ENCODE assay signal across 20 mouse cellular contexts in genomic region chr5:124159453-124159852, GRCm38 (mm10). TPM values are rescaled to one million over a fixed set of nuclear protein-coding genes. Genes with fewer than 3 reads are reported as not detected.
DNase-seq lines count a peak whose midpoint lies in the region; ATAC-seq lines count a peak whose summit lies in the region.
"Had no signal": no experiment of that assay in that cellular context is flagged by ENCODE, and none has a peak within 500 bp of the region (broad histone marks: within the 10 kb centered on the region; RNA-seq: fewer than 3 reads in every experiment).

No protein-coding gene starts in this region.

- intact Hi-C loops in heart, postnatal 25 days (cut with DNase I) = no loop called here

- ATAC-seq in midbrain, embryonic 15.5 days (replicated peaks) = no peak
- ATAC-seq in embryonic facial prominence, embryonic 14.5 days (ENCODE audit: low read depth) = peak; percentile 27; the same call in 1 of the 2 replicates
- ATAC-seq: forebrain, postnatal 0 days had no signal

- H3K9me3 ChIP-seq in heart, embryonic 10.5 days = no peaks in the 10 kb centered on the region
- H3K9me3 ChIP-seq in midbrain, embryonic 10.5 days (replicated peaks) = no peaks in the 10 kb centered on the region
- H3K9me3 ChIP-seq in midbrain, embryonic 15.5 days = no peaks in the 10 kb centered on the region
- no peaks in the 10 kb centered on the region for H3K9me3 ChIP-seq in embryonic facial prominence, embryonic 14.5 days (ENCODE audit: control insufficient read depth, low read length)
- H3K9me3 ChIP-seq: limb, embryonic 15.5 days; lung, embryonic 15.5 days; neural tube, embryonic 13.5 days had no signal

- H3K36me3 ChIP-seq in heart, embryonic 10.5 days = no peaks in the 10 kb centered on the region
- H3K36me3 ChIP-seq in midbrain, embryonic 10.5 days = no peaks in the 10 kb centered on the region
- no peaks in the 10 kb centered on the region for H3K36me3 ChIP-seq in midbrain, embryonic 15.5 days (replicated peaks)
- H3K36me3 ChIP-seq in embryonic facial prominence, embryonic 14.5 days (ENCODE audit: control insufficient read depth, insufficient read depth, low read length) = no peaks in the 10 kb centered on the region
- H3K36me3 ChIP-seq: limb, embryonic 15.5 days; lung, embryonic 15.5 days; neural tube, embryonic 13.5 days had no signal

- peak overlapping the region; percentile 71 for H3K27ac ChIP-seq in heart, embryonic 10.5 days
- peak overlapping the region; percentile 4 for H3K27ac ChIP-seq in midbrain, embryonic 10.5 days (replicated peaks)
- no peak overlapping the region; the same call in 1 of the 2 replicates for H3K27ac ChIP-seq in midbrain, embryonic 15.5 days
- no peak overlapping the region for H3K27ac ChIP-seq in embryonic facial prominence, embryonic 14.5 days (replicated peaks; ENCODE audit: low read depth, low read length)
- H3K27ac ChIP-seq: limb, embryonic 15.5 days; lung, embryonic 15.5 days; neural tube, embryonic 13.5 days had no signal

- H3K4me3 ChIP-seq in heart, embryonic 10.5 days = no peak overlapping the region
- H3K4me3 ChIP-seq in midbrain, embryonic 10.5 days = no peak overlapping the region
- H3K4me3 ChIP-seq in midbrain, embryonic 15.5 days = no peak overlapping the region
- H3K4me3 ChIP-seq in embryonic facial prominence, embryonic 14.5 days (ENCODE audit: low read depth, low read length) = no peak overlapping the region
- H3K4me3 ChIP-seq: limb, embryonic 15.5 days; lung, embryonic 15.5 days; neural tube, embryonic 13.5 days had no signal

- no peak for DNase-seq in heart, embryonic 10.5 days (ENCODE audit: low spot score)
- DNase-seq in heart, postnatal 25 days (ENCODE audit: low spot score) = no peak
- DNase-seq in midbrain, embryonic 10.5 days (ENCODE audit: low spot score) = no peak
- DNase-seq in embryonic facial prominence, embryonic 14.5 days (ENCODE audit: low spot score) = peak; percentile 32
- peak; percentile 40 for DNase-seq in retina, postnatal 7 days (ENCODE audit: low read depth, low spot score)
- DNase-seq in adrenal gland, postnatal 10 days = no peak
- DNase-seq in layer of hippocampus, postnatal 10 days (ENCODE audit: low spot score in 2 of 2) = no peak
- DNase-seq: adrenal gland, adult 8-10 months; B cell, adult 2 months; cerebellum, postnatal 10 days; forebrain, postnatal 0 days; gastrocnemius, postnatal 25 days; heart, postnatal 4 days; kidney, postnatal 25 days; layer of hippocampus, postnatal 36 days; thymus, adult 18-20 months had no signal

- 30% methylated on average over 7 of the region's 7 CpGs for WGBS in heart, embryonic 10.5 days
- WGBS in midbrain, embryonic 10.5 days = 22% methylated on average over 7 of the region's 7 CpGs
- WGBS in midbrain, embryonic 15.5 days = 15% methylated on average over 7 of the region's 7 CpGs
- WGBS in embryonic facial prominence, embryonic 14.5 days = 23% methylated on average over 7 of the region's 7 CpGs

- H3K9ac ChIP-seq in midbrain, embryonic 15.5 days = no peak overlapping the region
- H3K9ac ChIP-seq in embryonic facial prominence, embryonic 14.5 days (ENCODE audit: low read depth, low read length) = no peak overlapping the region
- H3K9ac ChIP-seq: forebrain, postnatal 0 days; limb, embryonic 15.5 days; lung, embryonic 15.5 days; neural tube, embryonic 13.5 days had no signal

- peaks cover 61% of the 10 kb centered on the region for H3K4me1 ChIP-seq in heart, embryonic 10.5 days
- peaks cover 47% of the 10 kb centered on the region for H3K4me1 ChIP-seq in midbrain, embryonic 10.5 days
- peaks cover 22% of the 10 kb centered on the region for H3K4me1 ChIP-seq in midbrain, embryonic 15.5 days
- peaks cover 11% of the 10 kb centered on the region; the same call in 1 of the 2 replicates for H3K4me1 ChIP-seq in embryonic facial prominence, embryonic 14.5 days (ENCODE audit: control insufficient read depth, insufficient read depth, low read length)

- no peaks in the 10 kb centered on the region for H3K27me3 ChIP-seq in heart, embryonic 10.5 days (ENCODE audit: insufficient read depth, poor library complexity, severe bottlenecking)
- H3K27me3 ChIP-seq in midbrain, embryonic 10.5 days (ENCODE audit: low read depth, poor library complexity, severe bottlenecking) = no peaks in the 10 kb centered on the region
- no peaks in the 10 kb centered on the region for H3K27me3 ChIP-seq in midbrain, embryonic 15.5 days (replicated peaks)
- no peaks in the 10 kb centered on the region for H3K27me3 ChIP-seq in embryonic facial prominence, embryonic 14.5 days (replicated peaks; ENCODE audit: control insufficient read depth, insufficient read depth, low read length)
- H3K27me3 ChIP-seq: limb, embryonic 15.5 days; lung, embryonic 15.5 days; neural tube, embryonic 13.5 days had no signal

- no peak overlapping the region for H3K4me2 ChIP-seq in midbrain, embryonic 15.5 days
- no peak overlapping the region for H3K4me2 ChIP-seq in embryonic facial prominence, embryonic 14.5 days (ENCODE audit: low read depth, low read length)
- H3K4me2 ChIP-seq: limb, embryonic 15.5 days; lung, embryonic 15.5 days; neural tube, embryonic 13.5 days had no signal

RNA-seq across cellular contexts. Expression of gene Arl6ip4, which starts 43.6 kb away (rescaled TPM):
- 86.9 and 116 TPM in 2 replicates for polyA plus RNA-seq in heart, embryonic 10.5 days (2016; fragmentation: Nextera tagmentation; extraction: Ambion mirVana)
- 10 to 100 TPM; 36.2 to 43.0 TPM for total RNA-seq in heart, postnatal 25 days (2021)
- 123 and 132 TPM in 2 replicates for polyA plus RNA-seq in midbrain, embryonic 10.5 days (2016; fragmentation: Nextera tagmentation; extraction: Ambion mirVana)
- 79.6 and 81.1 TPM in 2 replicates for polyA plus RNA-seq in midbrain, embryonic 15.5 days (2015; fragmentation: Nextera tagmentation; extraction: Ambion mirVana)
- polyA plus RNA-seq in embryonic facial prominence, embryonic 14.5 days (2014; fragmentation: Nextera tagmentation; extraction: Ambion mirVana) = 76.5 and 77.5 TPM in 2 replicates
- 10 to 100 TPM; 56.0 to 58.1 TPM for total RNA-seq in adrenal gland, postnatal 10 days (2021)
- total RNA-seq in layer of hippocampus, postnatal 10 days (2021) = 10 to 100 TPM; 54.3 to 60.0 TPM

RNA-seq across cellular contexts. Expression of gene Ogfod2, which starts 47.4 kb away (rescaled TPM):
- polyA plus RNA-seq in heart, embryonic 10.5 days (2016; fragmentation: Nextera tagmentation; extraction: Ambion mirVana) = 19.6 and 20.1 TPM in 2 replicates
- 10 to 100 TPM; 12.5 to 13.9 TPM for total RNA-seq in heart, postnatal 25 days (2021)
- 18.1 TPM in 2 replicates for polyA plus RNA-seq in midbrain, embryonic 10.5 days (2016; fragmentation: Nextera tagmentation; extraction: Ambion mirVana)
- polyA plus RNA-seq in midbrain, embryonic 15.5 days (2015; fragmentation: Nextera tagmentation; extraction: Ambion mirVana) = 37.7 and 38.0 TPM in 2 replicates
- 14.3 and 16.1 TPM in 2 replicates for polyA plus RNA-seq in embryonic facial prominence, embryonic 14.5 days (2014; fragmentation: Nextera tagmentation; extraction: Ambion mirVana)
- total RNA-seq in adrenal gland, postnatal 10 days (2021) = 10 to 100 TPM; 31.1 to 36.6 TPM
- 10 to 100 TPM; 30.8 to 37.0 TPM for total RNA-seq in layer of hippocampus, postnatal 10 days (2021)

Comparison
In these comparisons a context has a peak if more than half of its experiments do, and no peak if none do; other contexts are left out.
1. H3K27ac ChIP-seq: peak in heart, embryonic 10.5 days (single experiment) and midbrain, embryonic 10.5 days (single experiment); none in midbrain, embryonic 15.5 days (single experiment) and embryonic facial prominence, embryonic 14.5 days (single experiment).
2. DNase-seq: peak in embryonic facial prominence, embryonic 14.5 days (single experiment) and retina, postnatal 7 days (single experiment); none in heart, embryonic 10.5 days (single experiment), heart, postnatal 25 days (single experiment), midbrain, embryonic 10.5 days (single experiment), adrenal gland, postnatal 10 days (single experiment) and layer of hippocampus, postnatal 10 days (0 of 2).